Mouse (Mus musculus) testis, adult 2 months (tissue): ENCODE measurements at regions not wholly inside any gene's neighbourhood (a gene's known extent, or its start where the extent isn't known, plus 50 kb on each side); places are given as distances from the start of the nearest gene placed in this dataset.

ENCODE experiments used
- CTCF ChIP-seq: fragments of 200-500 bp; IDR thresholded peaks from 2 replicates; pipeline ENCODE4 v1.5.1; 2012; ENCODE audit warnings: low read depth, mild to moderate bottlenecking, inconsistent platforms, low read length, moderate library complexity; ENCODE audit not compliant: control insufficient read depth, insufficient read depth, insufficient replicate concordance
- POLR2A ChIP-seq: fragments of 200-500 bp; IDR thresholded peaks from 2 replicates; pipeline ENCODE4 v1.6.1; 2012; ENCODE audit warnings: low read depth, mild to moderate bottlenecking, inconsistent platforms, low read length, moderate library complexity; ENCODE audit not compliant: control insufficient read depth

DNA sequence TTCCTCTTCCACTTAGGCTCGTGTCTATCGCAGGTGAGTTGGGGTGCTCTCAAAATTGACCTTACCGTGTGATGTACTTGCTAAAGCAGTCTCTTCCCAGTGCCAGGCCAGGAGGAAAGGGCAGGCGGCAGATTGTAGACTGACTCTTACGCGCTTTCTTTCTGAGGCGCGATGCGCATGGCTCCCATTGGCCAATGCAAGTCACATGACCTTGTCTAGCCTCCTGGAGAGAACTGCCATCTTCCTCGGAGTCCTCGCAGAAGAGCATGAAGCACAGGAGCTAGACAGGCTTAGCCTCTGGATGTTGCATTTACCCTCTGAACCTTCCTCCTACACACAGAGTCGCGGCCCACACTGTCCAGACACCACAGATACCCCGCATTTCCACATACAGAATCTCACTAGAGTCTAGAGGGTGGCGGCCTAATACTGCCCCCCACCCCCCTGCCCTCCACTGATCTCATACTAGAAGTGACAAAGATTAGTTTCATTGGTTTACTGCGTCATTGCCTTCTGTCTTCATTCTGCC lies 132.9 kb upstream of the Mphosph6 start:
- TF ChIP-seq POLR2A (no peak), CTCF (no peak)
